Mouse (Mus musculus): Measurements from ENCODE around the gene Mrpl23.

Gene Mrpl23

GRCm38 (mm10) chr7:142552591-142553416 lies 20.3 kb downstream of the Mrpl23 start:
- DNase-seq (ENCODE audit: low spot score in 2 of 2), result no peak

DNA sequence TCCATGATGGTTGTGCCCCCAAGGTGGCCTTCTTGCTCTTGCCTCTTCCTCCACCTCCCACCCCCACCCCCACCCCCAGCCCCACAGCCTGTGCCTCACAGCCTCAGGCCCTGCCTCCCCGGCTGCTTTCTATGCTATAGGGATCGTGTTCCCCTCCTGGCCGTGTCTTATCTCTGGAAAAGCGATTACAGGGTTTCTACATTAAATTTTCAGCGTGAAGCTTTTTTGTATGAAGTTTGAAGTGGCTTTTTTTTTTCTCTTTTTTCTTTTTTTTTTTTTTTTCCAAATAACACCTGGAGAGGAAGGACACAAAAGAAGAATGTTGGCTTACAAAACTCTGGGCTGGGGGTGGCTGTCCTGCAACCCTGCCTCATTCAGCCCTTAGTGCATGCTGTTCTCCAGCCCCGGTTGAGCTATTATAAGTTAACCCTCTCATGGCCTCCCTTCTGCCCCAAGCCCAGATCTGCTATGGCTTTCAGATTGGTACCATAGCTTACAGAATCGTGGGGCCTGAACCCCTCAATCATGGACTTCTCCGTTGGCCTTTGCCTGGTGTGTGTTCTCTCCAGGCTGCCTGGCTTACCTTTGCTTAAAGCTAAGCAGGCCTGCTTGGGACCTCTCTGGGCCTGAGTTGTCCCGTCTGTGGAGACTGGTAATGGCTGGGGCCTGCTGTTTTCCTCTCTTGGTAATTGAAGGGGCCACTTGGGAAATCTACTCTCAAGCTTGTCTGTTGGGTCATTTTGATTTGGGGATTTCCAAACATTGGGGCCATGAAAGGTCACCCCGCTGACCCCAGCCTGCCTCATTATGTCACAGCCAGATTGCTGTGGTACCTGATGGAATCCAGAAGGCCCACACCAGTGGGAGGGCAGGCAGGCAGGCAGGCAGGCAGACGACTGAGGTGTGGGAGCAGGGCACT lies 21.2 kb downstream of the Mrpl23 start:
- DNase-seq (ENCODE audit: low spot score in 2 of 2), result no peak

DNA sequence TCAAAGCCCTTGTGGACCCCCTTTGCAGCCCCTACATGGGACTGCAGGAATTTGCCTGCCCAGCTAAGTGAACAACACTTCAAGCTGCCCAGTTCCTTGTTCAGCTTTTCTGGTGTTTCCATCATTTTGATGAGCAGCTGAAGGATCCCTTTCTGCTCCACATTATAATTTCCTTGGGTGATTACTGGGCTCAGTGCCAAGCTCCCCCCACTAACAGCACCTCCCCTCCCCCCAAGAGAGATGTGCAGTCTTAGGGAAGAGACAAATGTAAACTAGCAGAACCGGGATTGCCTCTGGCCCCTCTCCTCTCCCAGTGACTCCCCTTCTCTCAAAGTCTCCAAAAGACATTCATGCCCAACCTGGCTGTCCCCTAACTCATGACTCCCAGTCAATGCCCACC lies 22.1 kb downstream of the Mrpl23 start:
- DNase-seq (ENCODE audit: low spot score in 2 of 2), result no peak

DNA sequence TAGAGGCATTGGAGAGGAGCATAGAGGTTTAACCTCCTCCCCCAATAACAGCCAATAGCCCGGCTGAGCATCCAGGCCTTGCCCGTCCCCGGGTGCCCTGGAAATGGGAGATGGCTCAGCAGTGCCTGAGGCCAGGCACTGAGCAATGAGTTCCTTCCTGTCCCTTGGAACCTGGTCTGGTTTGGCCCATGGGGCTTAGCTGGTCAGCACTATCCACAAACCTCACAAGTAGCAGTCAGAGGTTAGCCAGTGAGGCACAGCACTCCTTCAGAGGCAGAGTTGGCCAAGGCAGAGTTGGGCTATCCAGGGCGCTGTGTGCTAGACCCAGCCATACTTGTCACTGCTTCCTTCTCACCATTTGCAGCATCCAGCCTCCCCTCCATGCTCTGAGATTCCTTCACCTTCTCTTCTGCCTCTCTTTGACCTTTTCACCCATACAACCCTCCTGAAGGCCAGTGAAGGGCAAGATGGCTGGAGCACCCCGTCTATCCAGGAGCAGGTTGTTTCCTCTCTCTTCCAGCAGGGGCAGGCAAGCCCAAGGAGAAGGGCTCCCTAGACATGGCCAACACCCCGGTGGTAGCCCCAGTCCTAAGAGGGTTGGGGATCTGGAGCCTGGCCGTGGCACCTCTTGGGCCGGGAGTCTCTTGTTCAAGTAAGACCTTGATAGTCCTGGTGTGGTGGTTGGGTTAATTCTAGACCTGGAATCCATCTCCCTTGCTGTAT lies 23.0 kb downstream of the Mrpl23 start:
- DNase-seq (ENCODE audit: low spot score in 2 of 2), result no peak

GRCm38 (mm10) chr7:142556089-142556476 lies 23.6 kb downstream of the Mrpl23 start:
- DNase-seq (ENCODE audit: low spot score in 2 of 2), result no peak

GRCm38 (mm10) chr7:142557696-142558095 lies 25.2 kb downstream of the Mrpl23 start:
- DNase-seq (ENCODE audit: low spot score in 2 of 2), result no peak

DNA sequence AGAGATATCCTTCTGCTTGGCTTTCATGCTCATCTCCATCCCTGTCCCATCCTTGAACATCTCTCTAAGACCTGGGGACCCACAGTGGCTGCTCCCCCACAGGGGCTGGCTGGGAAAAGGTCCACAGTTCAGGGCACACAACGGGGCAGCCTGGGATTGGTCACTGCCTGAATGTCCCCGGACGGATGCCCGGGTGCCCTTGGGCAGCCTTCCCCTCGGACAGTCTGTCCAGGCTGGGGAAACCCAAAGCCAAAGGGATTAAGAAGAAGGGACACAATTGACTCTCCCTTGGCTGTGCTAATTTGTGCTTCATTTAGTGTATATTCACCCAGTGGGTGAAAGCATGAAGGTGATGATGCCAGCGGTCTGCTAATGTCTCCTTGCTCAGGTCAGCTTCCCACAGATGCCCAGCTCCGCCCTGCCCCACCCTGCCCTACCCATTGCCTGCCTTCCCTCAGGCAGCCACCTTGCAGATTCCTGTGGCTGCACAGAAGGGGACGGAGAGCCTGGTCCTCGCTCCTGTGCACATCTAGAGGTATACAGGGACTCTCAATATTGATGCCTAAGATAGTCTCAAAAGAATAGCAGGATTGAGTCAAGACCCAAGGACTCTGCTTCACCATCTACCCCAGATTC lies 26.1 kb downstream of the Mrpl23 start:
- no peak for DNase-seq (ENCODE audit: low spot score in 2 of 2)

DNA sequence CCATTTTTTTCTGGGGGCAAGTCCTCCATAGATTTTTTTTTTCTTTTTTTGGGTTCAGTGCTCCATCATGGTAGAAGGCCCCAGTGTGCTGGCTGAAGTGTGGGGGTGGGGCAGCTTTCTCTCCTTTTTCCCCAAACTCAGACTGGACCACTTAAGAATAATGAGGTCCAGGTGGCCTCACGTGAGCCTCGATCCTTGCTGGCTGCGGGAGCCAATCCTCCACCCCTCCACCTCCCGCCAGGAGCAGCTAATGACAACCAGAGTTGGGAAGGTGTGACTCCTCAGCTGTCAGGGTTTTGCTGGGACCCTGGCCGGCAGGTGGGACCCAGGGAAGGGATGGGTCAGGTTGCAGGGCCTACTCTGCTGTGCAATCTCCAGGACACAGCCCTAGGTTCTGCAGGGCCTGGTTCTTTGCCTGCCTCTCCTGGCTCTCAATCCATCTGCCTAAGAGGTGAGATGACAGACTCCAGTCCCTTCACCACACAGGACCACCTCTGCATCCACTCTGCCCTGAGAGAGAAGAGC lies 27.2 kb downstream of the Mrpl23 start:
- DNase-seq (ENCODE audit: low spot score in 2 of 2), result no peak

DNA sequence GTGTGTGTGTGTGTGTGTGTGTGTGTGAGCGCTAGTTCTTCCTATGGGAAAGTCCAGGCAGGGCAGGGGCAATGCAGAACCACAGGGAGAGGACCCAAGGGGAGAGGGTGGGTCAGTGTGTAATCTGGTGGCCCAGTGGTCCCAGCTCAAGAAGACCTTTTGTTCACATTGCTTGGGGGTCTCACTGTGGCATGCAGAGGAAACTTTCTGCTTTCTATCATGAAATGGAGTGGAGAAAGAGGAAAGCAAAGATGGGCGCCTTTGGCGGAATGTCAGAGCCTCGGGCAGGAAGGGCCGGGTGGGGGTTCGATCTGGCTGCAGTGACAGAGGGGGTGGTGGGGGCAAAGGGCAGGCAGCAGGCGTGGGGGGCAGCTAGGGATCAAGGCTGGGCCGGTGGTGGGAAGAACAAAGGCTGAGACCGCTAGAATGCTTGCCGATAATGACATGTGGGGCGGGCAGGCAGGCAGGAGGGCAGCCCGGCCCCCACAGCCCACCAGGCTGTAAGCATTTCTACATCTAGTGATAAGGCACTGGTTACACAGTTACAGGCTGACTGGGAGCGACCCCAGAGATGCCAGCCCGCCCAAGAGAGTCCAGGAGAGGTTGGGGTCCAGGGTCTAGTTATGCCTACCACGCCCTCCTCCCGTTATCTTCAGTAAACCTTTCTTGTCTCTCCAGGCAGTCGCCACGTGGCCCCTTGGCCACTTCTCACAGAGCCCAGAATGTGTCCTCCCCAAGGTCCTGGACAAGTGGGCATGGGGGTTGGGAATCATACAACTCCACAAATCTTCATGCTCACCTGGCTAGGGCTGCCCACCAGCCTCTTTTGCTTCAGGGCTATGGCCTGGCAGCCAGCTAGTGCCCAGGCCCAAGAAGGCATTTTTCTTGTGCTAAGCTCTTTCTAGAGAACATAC lies 28.7 kb downstream of the Mrpl23 start:
- no peak for DNase-seq (ENCODE audit: low spot score in 2 of 2)

- DNase-seq (ENCODE audit: low spot score in 2 of 2), result no peak
Observed at GRCm38 (mm10) chr7:142561856-142562404, 29.4 kb downstream of the Mrpl23 start.

- DNase-seq (ENCODE audit: low spot score in 2 of 2), result no peak
Observed at GRCm38 (mm10) chr7:142563168-142563567, 30.7 kb downstream of the Mrpl23 start.

DNA sequence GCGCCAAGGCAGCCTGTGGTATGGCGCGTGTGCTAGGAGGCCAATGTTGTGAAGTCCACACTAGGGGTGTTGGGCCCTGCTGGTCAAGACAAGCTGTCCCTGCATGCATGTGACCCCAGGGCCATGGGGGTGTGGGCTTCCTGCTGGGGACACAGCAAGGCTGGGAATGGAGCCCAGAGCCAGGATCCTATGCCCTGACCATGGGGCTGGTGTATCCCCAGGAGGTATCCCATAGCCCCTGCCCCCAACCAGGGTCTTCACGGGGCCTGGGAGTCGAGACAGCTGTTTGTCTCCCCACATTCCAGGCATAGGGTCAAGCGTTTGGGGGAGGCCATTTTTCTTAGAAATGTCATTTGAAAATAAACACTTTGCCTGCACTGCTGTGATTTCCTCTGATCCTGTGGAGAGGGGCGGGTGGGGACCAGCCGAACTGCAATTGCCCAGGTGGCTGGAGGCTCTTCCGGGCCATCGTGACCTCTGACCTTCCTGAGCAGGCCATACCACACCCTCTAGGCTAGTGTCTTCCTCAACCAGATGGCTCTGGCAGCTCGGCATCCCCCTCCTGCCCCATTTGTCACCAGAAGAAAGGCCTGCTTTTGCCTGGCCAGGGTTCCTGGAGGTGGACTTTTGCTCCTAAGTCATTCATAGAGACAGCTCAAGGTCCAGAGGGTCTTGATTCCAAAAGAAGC lies 32.6 kb downstream of the Mrpl23 start:
- no peak for DNase-seq (ENCODE audit: low spot score in 2 of 2)

DNA sequence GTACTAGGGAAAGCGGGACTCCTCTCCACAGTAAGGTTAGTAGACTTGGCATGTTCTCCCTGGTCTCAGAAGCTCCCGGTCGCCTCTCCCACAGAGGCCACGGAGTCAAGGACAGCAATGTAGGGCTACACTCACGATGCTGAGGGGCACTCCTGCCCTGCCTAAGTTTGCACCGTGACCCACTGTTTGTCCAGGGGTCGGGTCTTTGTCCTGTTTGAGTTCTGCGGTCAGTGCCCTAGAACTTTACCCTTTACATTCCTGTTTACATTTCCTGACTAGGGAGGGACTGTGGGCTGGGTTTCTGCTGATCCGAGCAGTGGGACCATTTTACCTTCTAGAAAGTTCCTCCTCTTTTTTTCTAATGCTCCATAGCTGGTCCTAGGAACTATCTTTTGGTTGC lies 34.0 kb downstream of the Mrpl23 start:
- DNase-seq (ENCODE audit: low spot score in 2 of 2), result no peak

GRCm38 (mm10) chr7:142568985-142569384 lies 36.5 kb downstream of the Mrpl23 start:
- DNase-seq (ENCODE audit: low spot score in 2 of 2), result no peak

DNA sequence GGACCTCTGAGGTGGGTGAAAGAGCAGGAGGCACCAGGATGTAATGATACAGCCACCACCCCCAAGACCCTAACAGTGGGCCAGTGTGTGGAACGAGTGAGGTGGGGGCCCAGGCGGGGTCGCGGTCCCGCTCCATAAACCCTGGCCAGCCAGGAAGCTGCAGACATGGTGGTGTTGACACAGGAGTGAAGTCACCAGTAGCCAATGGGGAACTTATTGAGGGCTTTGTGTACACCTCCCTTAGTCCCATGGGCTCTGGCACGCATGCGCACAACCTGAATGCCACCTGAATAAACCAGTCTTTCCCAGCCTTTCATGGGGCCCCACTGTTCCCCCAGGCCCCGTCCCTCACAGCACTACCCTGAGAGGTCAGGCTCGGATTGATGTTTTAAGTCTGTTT lies 38.1 kb downstream of the Mrpl23 start:
- no peak for DNase-seq (ENCODE audit: low spot score in 2 of 2)

- no peak for DNase-seq (ENCODE audit: low spot score in 2 of 2)
Observed at GRCm38 (mm10) chr7:142571458-142572220, 39.2 kb downstream of the Mrpl23 start.

- DNase-seq (ENCODE audit: low spot score in 2 of 2), result no peak
Observed at GRCm38 (mm10) chr7:142572343-142572742, 39.9 kb downstream of the Mrpl23 start.

- no peak for DNase-seq (ENCODE audit: low spot score in 2 of 2)
Observed at GRCm38 (mm10) chr7:142572992-142573391, 40.5 kb downstream of the Mrpl23 start.
